Mouse (Mus musculus): ENCODE measurements around the gene Cenpv. TPM values are rescaled to one million over a fixed set of nuclear protein-coding genes. Genes with fewer than 3 reads are reported as not detected.

Gene Cenpv
- polyA plus RNA-seq, 1 experiment from 2014 or later: 15.9 TPM

DNA sequence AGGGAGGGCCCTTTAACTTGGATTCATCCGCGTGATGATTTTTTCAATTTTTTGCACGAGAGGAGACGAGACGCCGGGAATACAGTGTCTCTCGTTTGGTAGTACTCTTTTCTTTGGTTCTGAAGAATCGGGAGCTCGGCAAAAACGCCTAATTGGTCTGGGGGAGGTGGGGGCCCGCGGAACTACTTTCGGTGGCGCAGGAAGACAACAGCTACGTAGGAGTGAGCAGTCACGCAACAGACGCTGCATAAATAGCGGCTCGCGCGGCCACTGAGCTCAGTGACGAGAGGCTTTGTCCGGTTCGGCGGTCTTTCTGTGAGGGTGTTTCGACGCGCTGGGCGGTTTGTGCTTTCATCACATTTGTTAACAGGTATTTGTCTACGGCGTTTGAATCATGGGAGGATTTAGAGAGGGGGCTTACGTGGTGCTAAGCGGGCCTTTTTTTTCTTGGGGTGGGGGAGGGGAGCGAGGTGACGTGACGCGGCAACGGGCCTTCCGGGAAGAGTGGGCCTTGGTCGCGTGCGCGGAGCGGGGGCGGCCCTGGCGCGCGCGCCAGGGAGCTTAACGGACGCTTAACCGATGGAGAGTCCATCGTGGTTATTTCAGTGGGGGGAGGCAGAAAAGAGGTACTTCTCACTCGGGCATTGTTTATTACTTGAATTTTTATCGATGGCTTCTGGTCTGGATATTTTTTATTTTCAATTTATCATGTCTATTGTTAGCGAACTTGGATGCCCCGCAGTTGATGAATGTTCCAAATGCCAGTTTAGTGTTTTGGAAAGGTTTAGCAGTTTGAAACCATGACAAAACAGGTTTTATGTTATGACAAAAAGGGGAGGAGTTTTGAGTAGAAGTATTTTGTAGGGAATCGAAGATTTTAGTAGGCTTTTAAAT lies 12.4 kb upstream of the Cenpv start:
- Histone ChIP-seq H3K9me3 (no peaks in the 10 kb centered on the region), H3K27me3 (no peaks in the 10 kb centered on the region), H3K27ac (peak overlapping the region; percentile 98), H3K4me2 (peak overlapping the region; percentile 39), H3K9ac (peak overlapping the region; percentile 62), H3K4me1 (peaks cover 26% of the 10 kb centered on the region), H3K4me3 (peak overlapping the region; percentile 65), H3K36me3 (peaks cover 20% of the 10 kb centered on the region; the same call in 1 of the 2 replicates)
- peak; percentile 86 for ATAC-seq (ENCODE audit: insufficient number of reproducible peaks, low FRiP score, low TSS enrichment, low read depth)
- under 1% methylated on average over 58 of the region's 58 CpGs for WGBS

DNA sequence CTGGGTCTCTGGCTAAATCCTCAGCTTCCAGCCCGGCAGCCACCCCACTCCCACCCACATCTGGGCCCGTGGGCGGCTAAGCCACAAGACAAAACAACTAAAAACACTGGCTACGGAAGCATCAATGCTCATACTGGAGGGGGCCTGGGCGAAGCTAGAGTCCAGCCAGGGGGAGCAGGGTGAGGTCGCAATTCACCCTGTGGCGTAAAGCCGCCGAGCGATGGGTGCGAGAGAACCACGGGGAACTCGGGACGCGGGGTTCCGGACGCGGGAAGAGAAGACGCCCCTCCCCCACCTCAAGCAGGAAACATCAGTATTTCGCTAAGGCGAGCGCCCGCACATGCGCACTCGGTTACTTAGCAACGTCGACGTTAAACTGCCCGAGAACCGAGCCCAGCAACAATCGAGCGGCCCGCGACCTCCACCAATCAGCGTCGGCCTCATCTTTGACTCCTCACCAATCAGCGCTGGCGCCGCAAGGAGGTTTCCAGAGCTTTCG lies 11.7 kb upstream of the Cenpv start, which contains the start of gene Ubb:
Ubb (plus strand) TSS at position 445 of the 499 bp plus-strand sequence.
- under 1% methylated on average over 40 of the region's 40 CpGs for WGBS
- ATAC-seq (ENCODE audit: insufficient number of reproducible peaks, low FRiP score, low TSS enrichment, low read depth): peak; percentile 97
- Histone ChIP-seq H3K4me3 (peak within 1 kb of the TSS; percentile 65), H3K4me1 (peaks cover 26% of the 10 kb centered on the region), H3K4me2 (peak within 1 kb of the TSS; percentile 80), H3K27ac (peak within 1 kb of the TSS; percentile 98), H3K27me3 (no peaks in the 10 kb centered on the region), H3K9ac (peak within 1 kb of the TSS; percentile 79), H3K36me3 (peaks cover 20% of the 10 kb centered on the region; the same call in 1 of the 2 replicates), H3K9me3 (no peaks in the 10 kb centered on the region)

DNA sequence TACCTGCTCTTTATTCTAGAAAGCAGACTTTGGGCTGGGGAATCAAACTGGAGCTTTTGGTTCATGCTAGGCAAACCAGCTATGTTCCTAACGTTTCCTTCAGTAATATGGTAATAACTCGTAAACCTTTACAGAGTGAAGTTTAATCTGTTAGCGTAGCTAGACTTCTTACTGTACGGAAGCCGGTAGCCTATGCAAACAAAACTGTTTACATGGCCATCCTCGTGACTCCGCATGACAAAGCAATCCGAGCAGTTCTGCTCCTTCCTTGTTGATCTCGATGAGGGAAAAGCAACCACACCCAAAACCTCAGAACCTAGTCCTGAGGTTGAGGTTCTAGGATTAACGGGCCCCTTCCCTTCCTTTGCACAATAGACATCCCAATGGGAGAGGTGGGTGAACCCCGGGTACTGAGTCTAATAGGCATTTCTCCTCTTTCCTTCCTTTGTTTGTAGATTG lies 11.2 kb upstream of the Cenpv start:
- peak overlapping the region; percentile 65 for H3K4me3 ChIP-seq
- WGBS: under 1% methylated on average over 11 of the region's 11 CpGs
- peaks cover 26% of the 10 kb centered on the region for H3K4me1 ChIP-seq
- ATAC-seq (ENCODE audit: insufficient number of reproducible peaks, low FRiP score, low TSS enrichment, low read depth): no peak
- peak overlapping the region; percentile 98 for H3K27ac ChIP-seq
- H3K4me2 ChIP-seq: peak overlapping the region; percentile 80
- H3K9ac ChIP-seq: peak overlapping the region; percentile 79
- peaks cover 20% of the 10 kb centered on the region; the same call in 1 of the 2 replicates for H3K36me3 ChIP-seq
- H3K9me3 ChIP-seq: no peaks in the 10 kb centered on the region
- H3K27me3 ChIP-seq: no peaks in the 10 kb centered on the region

DNA sequence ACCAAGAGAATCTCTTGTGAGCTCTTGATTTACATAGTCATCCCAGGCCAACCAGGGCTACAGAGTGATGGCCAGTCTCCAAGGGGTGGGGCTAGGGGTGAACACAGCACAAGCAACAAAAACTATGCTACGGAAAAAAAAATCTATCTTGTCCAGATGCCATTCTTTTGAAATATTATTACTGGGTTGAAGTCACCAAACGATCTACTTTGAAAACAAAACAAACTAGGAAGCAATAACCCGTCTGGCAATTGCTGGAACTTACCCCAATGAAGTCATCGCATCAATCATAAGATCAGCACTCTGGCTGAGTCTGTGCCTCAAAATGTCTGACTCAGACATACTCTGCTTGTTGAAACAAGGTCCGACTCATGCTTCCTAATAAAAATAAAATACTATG lies 10.7 kb upstream of the Cenpv start:
- WGBS: 6% methylated on average over 5 of the region's 5 CpGs
- H3K27ac ChIP-seq: peak overlapping the region; percentile 98
- no peak for ATAC-seq (ENCODE audit: insufficient number of reproducible peaks, low FRiP score, low TSS enrichment, low read depth)

DNA sequence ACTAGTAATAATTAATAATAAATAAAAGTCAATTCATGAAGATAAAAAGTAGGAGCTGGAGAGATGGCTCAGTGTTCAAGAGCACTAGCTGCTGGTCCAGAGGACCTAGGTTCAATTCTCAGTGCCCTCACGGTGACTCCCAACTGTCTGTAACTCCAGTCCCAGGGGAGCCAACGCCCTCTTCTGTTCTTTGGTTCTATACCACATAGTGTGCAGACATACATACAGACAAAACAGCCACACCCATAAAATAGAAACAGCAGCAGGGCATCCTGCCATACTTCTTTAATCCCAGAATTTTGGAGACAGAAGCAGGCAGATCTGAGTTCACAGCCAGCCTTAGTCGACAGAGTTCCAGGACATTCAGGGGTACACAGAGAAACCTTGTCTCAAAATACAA lies 4.9 kb upstream of the Cenpv start:
- no peak for ATAC-seq (ENCODE audit: insufficient number of reproducible peaks, low FRiP score, low TSS enrichment, low read depth)
- no peaks in the 10 kb centered on the region for H3K36me3 ChIP-seq
- peaks cover 4% of the 10 kb centered on the region; the same call in 1 of the 2 replicates for H3K4me1 ChIP-seq
- no peak overlapping the region for H3K9ac ChIP-seq
- 84% methylated on average over 3 of the region's 3 CpGs for WGBS
- H3K4me2 ChIP-seq: no peak overlapping the region
- H3K27me3 ChIP-seq: peaks cover 4% of the 10 kb centered on the region; the same call in 1 of the 2 replicates
- H3K4me3 ChIP-seq: no peak overlapping the region
- no peak overlapping the region for H3K27ac ChIP-seq
- H3K9me3 ChIP-seq: no peaks in the 10 kb centered on the region

More for the DNA sequence above, 10.7 kb upstream of the Cenpv start:
- H3K36me3 ChIP-seq: peaks cover 17% of the 10 kb centered on the region; the same call in 1 of the 2 replicates
- peak overlapping the region; percentile 65 for H3K4me3 ChIP-seq
- H3K27me3 ChIP-seq: no peaks in the 10 kb centered on the region
- peaks cover 21% of the 10 kb centered on the region for H3K4me1 ChIP-seq
- H3K9me3 ChIP-seq: no peaks in the 10 kb centered on the region
- H3K4me2 ChIP-seq: peak overlapping the region; percentile 80
- no peak overlapping the region for H3K9ac ChIP-seq

DNA sequence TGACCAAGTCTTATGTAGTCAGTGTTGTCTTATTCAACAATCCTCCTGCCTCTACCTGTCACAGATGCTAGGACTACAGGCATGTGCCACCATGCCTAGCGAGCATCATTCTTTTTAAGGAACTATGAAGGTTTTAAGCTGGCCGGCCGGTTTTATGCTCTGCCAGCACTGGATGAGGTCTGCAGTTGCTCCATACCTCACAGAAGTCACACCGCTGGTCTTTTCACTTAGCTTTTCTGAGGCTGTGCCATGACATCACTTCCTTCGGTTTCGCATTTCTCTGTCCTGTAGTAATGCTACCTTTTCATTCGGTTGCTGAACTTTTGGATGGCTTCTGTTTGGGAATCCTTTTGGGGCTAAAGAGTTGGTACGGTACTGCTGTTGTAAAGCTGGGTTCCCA lies 2.5 kb upstream of the Cenpv start:
- peaks cover 10% of the 10 kb centered on the region; the same call in 1 of the 2 replicates for H3K27me3 ChIP-seq
- H3K27ac ChIP-seq: no peak overlapping the region
- ATAC-seq (ENCODE audit: insufficient number of reproducible peaks, low FRiP score, low TSS enrichment, low read depth): no peak
- no peaks in the 10 kb centered on the region for H3K9me3 ChIP-seq
- no peaks in the 10 kb centered on the region for H3K36me3 ChIP-seq
- H3K4me2 ChIP-seq: no peak overlapping the region
- H3K9ac ChIP-seq: no peak overlapping the region
- 61% methylated on average over 8 of the region's 8 CpGs for WGBS
- peaks cover 11% of the 10 kb centered on the region for H3K4me1 ChIP-seq
- H3K4me3 ChIP-seq: no peak overlapping the region

DNA sequence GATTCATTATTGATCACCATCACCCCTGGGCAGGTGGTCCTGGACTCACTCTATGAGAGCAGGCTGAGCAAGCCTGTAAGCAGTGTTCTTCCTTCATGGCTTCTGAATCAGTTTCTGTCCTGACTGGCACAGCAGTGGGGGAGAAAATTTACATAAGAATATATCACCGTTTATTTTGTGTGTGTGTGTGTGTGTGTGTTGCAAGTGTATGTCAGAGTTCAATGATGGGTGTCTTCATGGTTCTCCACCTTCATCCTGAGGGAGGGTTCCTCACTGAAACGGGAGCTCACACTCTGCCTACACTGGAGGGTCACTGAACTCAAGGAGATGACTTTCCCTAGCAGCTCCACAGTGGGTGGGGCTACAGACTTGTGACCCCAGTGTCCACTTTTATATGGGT lies 1.9 kb upstream of the Cenpv start:
- Histone ChIP-seq H3K27ac (no peak overlapping the region), H3K4me2 (no peak overlapping the region), H3K9ac (no peak overlapping the region), H3K4me3 (no peak overlapping the region), H3K27me3 (peaks cover 10% of the 10 kb centered on the region; the same call in 1 of the 2 replicates), H3K4me1 (peaks cover 11% of the 10 kb centered on the region), H3K36me3 (no peaks in the 10 kb centered on the region), H3K9me3 (no peaks in the 10 kb centered on the region)
- WGBS: 62% methylated on average over 2 of the region's 2 CpGs
- ATAC-seq (ENCODE audit: insufficient number of reproducible peaks, low FRiP score, low TSS enrichment, low read depth): no peak

DNA sequence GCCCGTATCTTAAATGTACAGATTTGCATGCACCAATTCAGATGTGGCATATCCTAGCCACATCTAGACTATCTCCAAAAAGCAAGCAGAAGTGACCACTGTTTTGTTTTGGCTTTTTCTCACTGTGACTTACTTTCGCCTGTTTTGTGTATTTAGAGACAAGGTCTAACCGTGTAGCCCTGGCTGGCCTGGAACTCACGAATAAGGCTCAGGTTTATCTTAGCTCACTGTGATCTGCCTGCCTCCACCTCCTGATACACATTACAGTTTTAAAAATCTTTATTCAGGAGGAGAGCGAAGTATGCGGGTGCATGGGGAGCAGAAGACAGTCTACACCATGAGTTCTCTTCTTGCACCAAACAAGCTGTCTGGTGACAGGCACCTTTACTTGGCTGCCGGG lies 1.1 kb upstream of the Cenpv start:
- WGBS: 82% methylated on average over 7 of the region's 7 CpGs
- Histone ChIP-seq H3K36me3 (no peaks in the 10 kb centered on the region), H3K27me3 (peaks cover 10% of the 10 kb centered on the region; the same call in 1 of the 2 replicates)

DNA sequence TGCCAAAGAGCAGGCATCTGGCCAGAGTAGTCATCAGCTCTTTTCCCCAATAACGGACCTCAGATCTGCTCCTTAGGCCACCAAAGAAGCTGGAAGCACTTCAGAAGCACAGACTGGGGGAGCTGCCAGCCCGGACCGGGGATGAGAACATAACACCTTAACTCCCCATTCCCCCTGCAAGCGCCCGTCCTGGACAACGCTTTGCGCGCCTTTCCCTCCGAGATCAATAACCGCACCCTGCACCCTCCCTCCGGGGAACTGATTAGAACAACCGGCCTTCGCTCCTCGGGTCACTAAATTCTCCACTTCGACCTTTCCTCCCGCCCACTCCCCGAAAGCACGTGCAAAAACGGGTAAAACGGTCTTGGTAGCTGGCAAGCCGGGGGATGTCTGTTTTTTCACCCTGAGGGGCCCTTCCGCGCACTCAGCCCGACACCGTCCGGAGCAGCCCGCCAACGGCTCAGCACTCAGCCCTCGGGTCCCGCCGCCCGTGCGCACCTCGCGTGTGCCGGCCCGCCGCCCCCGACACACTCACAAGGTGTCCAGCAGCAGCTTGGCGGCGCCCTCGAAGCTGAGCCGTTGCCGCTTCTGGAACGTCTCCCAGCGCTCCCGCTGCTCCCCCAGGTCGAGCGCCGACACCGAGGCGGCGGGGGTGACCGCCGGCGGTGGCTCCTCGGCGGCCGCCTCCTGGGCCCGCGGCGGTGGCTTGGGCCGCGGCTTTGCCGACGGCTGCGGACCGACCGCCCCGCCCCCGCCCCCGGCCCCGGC lies 556 bp downstream of the Cenpv start:
- Histone ChIP-seq H3K4me3 (peak overlapping the region; percentile 72), H3K36me3 (no peaks in the 10 kb centered on the region), H3K9me3 (no peaks in the 10 kb centered on the region), H3K4me2 (peak overlapping the region; percentile 94), H3K27me3 (peaks cover 10% of the 10 kb centered on the region; the same call in 1 of the 2 replicates), H3K9ac (peak overlapping the region; percentile 75), H3K27ac (peak overlapping the region; percentile 38; the same call in 1 of the 2 replicates), H3K4me1 (peaks cover 11% of the 10 kb centered on the region)
- WGBS: under 1% methylated on average over 72 of the region's 73 CpGs
- peak; percentile 78; the same call in 1 of the 2 replicates for ATAC-seq (ENCODE audit: insufficient number of reproducible peaks, low FRiP score, low TSS enrichment, low read depth)

More for the DNA sequence above, 1.1 kb upstream of the Cenpv start:
- Histone ChIP-seq H3K4me2 (no peak overlapping the region), H3K4me3 (no peak overlapping the region), H3K4me1 (peaks cover 11% of the 10 kb centered on the region), H3K27ac (no peak overlapping the region), H3K9ac (no peak overlapping the region), H3K9me3 (no peaks in the 10 kb centered on the region)
- no peak for ATAC-seq (ENCODE audit: insufficient number of reproducible peaks, low FRiP score, low TSS enrichment, low read depth)

DNA sequence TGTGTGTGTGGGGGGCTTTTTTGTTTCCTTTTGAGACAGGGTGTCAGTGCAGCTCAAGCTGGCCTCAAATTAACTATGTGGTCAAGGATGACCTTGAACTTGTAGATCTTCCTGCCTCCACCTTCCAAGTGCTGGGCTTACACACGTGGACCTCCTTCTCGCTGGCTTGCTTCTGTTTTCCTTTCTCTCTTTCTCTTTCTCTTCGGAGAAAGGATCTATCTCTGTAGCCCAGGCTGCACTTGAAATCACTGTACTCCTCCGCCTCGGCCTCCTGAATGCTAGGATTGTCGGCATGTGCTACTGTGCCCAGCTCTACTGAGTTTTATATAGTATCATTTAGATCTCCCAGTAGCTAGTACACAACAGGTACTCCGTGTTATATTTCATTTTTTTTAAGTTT lies 1.5 kb downstream of the Cenpv start:
- H3K4me3 ChIP-seq: 0 out of 2 replicates have a peak overlapping the region, but pooled peaks have one; percentile 7
- no peak for ATAC-seq (ENCODE audit: insufficient number of reproducible peaks, low FRiP score, low TSS enrichment, low read depth)
- no peaks in the 10 kb centered on the region for H3K36me3 ChIP-seq
- peaks cover 10% of the 10 kb centered on the region; the same call in 1 of the 2 replicates for H3K27me3 ChIP-seq
- 41% methylated on average over 7 of the region's 7 CpGs for WGBS
- H3K9me3 ChIP-seq: no peaks in the 10 kb centered on the region
- H3K4me1 ChIP-seq: peaks cover 11% of the 10 kb centered on the region
- H3K4me2 ChIP-seq: 0 out of 2 replicates have a peak overlapping the region, but pooled peaks have one; percentile 19
- no peak overlapping the region for H3K9ac ChIP-seq
- no peak overlapping the region for H3K27ac ChIP-seq

DNA sequence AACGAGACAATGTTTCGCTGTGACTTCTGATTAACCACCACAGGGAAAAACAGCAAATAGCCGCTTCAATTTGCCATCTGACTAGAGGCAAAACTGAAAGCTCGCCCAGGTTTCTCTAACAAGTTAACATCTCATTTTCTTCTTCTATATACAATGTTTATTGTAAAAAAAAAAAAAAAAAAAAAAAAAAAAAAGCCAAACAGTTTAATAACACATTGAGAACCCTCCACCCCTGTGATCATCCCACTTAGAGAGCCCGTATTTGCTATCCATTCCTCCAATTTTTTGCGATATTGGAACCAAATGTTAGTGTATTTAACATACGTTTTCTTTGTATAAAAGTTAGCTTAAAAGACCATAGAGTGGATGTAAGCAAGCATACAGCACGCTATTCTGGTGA lies 2.0 kb downstream of the Cenpv start:
- Histone ChIP-seq H3K27ac (no peak overlapping the region), H3K36me3 (0 out of 2 replicates have a peak, but pooled peaks cover under 1% of the 10 kb centered on the region), H3K4me3 (no peak overlapping the region), H3K9ac (no peak overlapping the region), H3K9me3 (no peaks in the 10 kb centered on the region), H3K27me3 (peaks cover 10% of the 10 kb centered on the region; the same call in 1 of the 2 replicates), H3K4me1 (peaks cover 11% of the 10 kb centered on the region), H3K4me2 (0 out of 2 replicates have a peak overlapping the region, but pooled peaks have one; percentile 19)
- 66% methylated on average over 8 of the region's 8 CpGs for WGBS
- ATAC-seq (ENCODE audit: insufficient number of reproducible peaks, low FRiP score, low TSS enrichment, low read depth): no peak

All from limb, embryonic 15.5 days (tissue).